Mouse (Mus musculus): Measurements from ENCODE around the gene Nktr. TPM values are rescaled to one million over a fixed set of nuclear protein-coding genes. Genes with fewer than 3 reads are reported as not detected.
A peak's percentile ranks its signal among the peaks of the same experiment; 100 is the strongest.

Gene Nktr
- polyA plus RNA-seq, 1 experiment from 2014 or later: 62.6 TPM

- no peaks in the 10 kb centered on the region for H3K36me3 ChIP-seq
- H3K4me1 ChIP-seq (replicated peaks): peaks cover 12% of the 10 kb centered on the region
- H3K27me3 ChIP-seq (replicated peaks): peaks cover 45% of the 10 kb centered on the region
- H3K4me3 ChIP-seq (replicated peaks): no peak overlapping the region
- 78% methylated on average over 10 of the region's 10 CpGs for whole genome bisulfite sequencing
- no peaks in the 10 kb centered on the region for H3K9me3 ChIP-seq
- H3K4me2 ChIP-seq (replicated peaks): no peak overlapping the region
- no peak overlapping the region for H3K27ac ChIP-seq
- no peak for ATAC-seq
- H3K9ac ChIP-seq: no peak overlapping the region
Observed at GRCm38 (mm10) chr9:121775951-121776350, 57.0 kb downstream of the Nktr start.

GRCm38 (mm10) chr9:121776511-121776910 lies 57.5 kb downstream of the Nktr start:
- Histone ChIP-seq H3K4me3 (replicated peaks) (no peak overlapping the region), H3K4me1 (replicated peaks) (peaks cover 12% of the 10 kb centered on the region), H3K27me3 (replicated peaks) (peaks cover 45% of the 10 kb centered on the region), H3K4me2 (replicated peaks) (no peak overlapping the region), H3K27ac (no peak overlapping the region), H3K9me3 (no peaks in the 10 kb centered on the region), H3K36me3 (no peaks in the 10 kb centered on the region), H3K9ac (no peak overlapping the region)
- WGBS: 80% methylated on average over 7 of the region's 7 CpGs
- no peak for ATAC-seq

GRCm38 (mm10) chr9:121777484-121778065 lies 58.6 kb downstream of the Nktr start, which contains the start of gene Klhl40:
Klhl40 (plus strand) TSS chr9:121777607.
- peaks cover 12% of the 10 kb centered on the region for H3K4me1 ChIP-seq (replicated peaks)
- H3K4me3 ChIP-seq (replicated peaks): peak within 1 kb of the TSS; percentile 35
- peaks cover 45% of the 10 kb centered on the region for H3K27me3 ChIP-seq (replicated peaks)
- peak within 1 kb of the TSS; percentile 20; the same call in 1 of the 2 replicates for H3K9ac ChIP-seq
- ATAC-seq: peak; percentile 63
- H3K9me3 ChIP-seq: no peaks in the 10 kb centered on the region
- peak within 1 kb of the TSS; percentile 74 for H3K4me2 ChIP-seq (replicated peaks)
- no peaks in the 10 kb centered on the region for H3K36me3 ChIP-seq
- 17% methylated on average over 30 of the region's 30 CpGs for WGBS
- H3K27ac ChIP-seq: no peak within 1 kb of the TSS

GRCm38 (mm10) chr9:121778066-121778624 lies 59.2 kb downstream of the Nktr start:
- Histone ChIP-seq H3K9me3 (no peaks in the 10 kb centered on the region), H3K36me3 (no peaks in the 10 kb centered on the region), H3K4me1 (replicated peaks) (peaks cover 12% of the 10 kb centered on the region), H3K27me3 (replicated peaks) (peaks cover 45% of the 10 kb centered on the region), H3K27ac (no peak overlapping the region), H3K4me3 (replicated peaks) (peak overlapping the region; percentile 35), H3K9ac (peak overlapping the region; percentile 20; the same call in 1 of the 2 replicates), H3K4me2 (replicated peaks) (peak overlapping the region; percentile 74)
- WGBS: 14% methylated on average over 54 of the region's 54 CpGs
- peak; percentile 41; the same call in 1 of the 2 replicates for ATAC-seq

- Histone ChIP-seq H3K4me2 (replicated peaks) (no peak overlapping the region), H3K4me1 (replicated peaks) (no peaks in the 10 kb centered on the region), H3K4me3 (replicated peaks) (no peak overlapping the region), H3K9ac (no peak overlapping the region), H3K9me3 (no peaks in the 10 kb centered on the region), H3K27ac (no peak overlapping the region), H3K27me3 (replicated peaks) (peaks cover 9% of the 10 kb centered on the region), H3K36me3 (no peaks in the 10 kb centered on the region)
- ATAC-seq: no peak
- WGBS: 89% methylated on average over 12 of the region's 12 CpGs
Observed at GRCm38 (mm10) chr9:121784801-121785200, 65.8 kb downstream of the Nktr start.

- H3K4me1 ChIP-seq (replicated peaks): no peaks in the 10 kb centered on the region
- H3K36me3 ChIP-seq: no peaks in the 10 kb centered on the region
- no peaks in the 10 kb centered on the region for H3K9me3 ChIP-seq
- no peak overlapping the region for H3K4me3 ChIP-seq (replicated peaks)
- H3K9ac ChIP-seq: no peak overlapping the region
- no peak overlapping the region for H3K4me2 ChIP-seq (replicated peaks)
- 81% methylated on average over 8 of the region's 8 CpGs for WGBS
- no peak overlapping the region for H3K27ac ChIP-seq
- no peak for ATAC-seq
- peaks cover 7% of the 10 kb centered on the region for H3K27me3 ChIP-seq (replicated peaks)
Observed at GRCm38 (mm10) chr9:121785261-121785660, 66.3 kb downstream of the Nktr start.

GRCm38 (mm10) chr9:121786359-121786758 lies 67.4 kb downstream of the Nktr start:
- H3K4me2 ChIP-seq (replicated peaks): no peak overlapping the region
- no peak for ATAC-seq
- no peaks in the 10 kb centered on the region; the same call in 1 of the 2 replicates for H3K27me3 ChIP-seq (replicated peaks)
- no peak overlapping the region for H3K27ac ChIP-seq
- H3K36me3 ChIP-seq: no peaks in the 10 kb centered on the region
- no peak overlapping the region for H3K9ac ChIP-seq
- H3K9me3 ChIP-seq: no peaks in the 10 kb centered on the region
- 70% methylated on average over 2 of the region's 2 CpGs for WGBS
- H3K4me3 ChIP-seq (replicated peaks): no peak overlapping the region
- peaks cover 3% of the 10 kb centered on the region for H3K4me1 ChIP-seq (replicated peaks)

- Histone ChIP-seq H3K4me2 (replicated peaks) (peak overlapping the region; percentile 6; the same call in 1 of the 2 replicates), H3K4me3 (replicated peaks) (no peak overlapping the region), H3K27ac (0 out of 2 replicates have a peak overlapping the region, but pooled peaks have one; percentile 3), H3K27me3 (replicated peaks) (no peaks in the 10 kb centered on the region; the same call in 1 of the 2 replicates), H3K36me3 (no peaks in the 10 kb centered on the region), H3K9ac (no peak overlapping the region), H3K4me1 (replicated peaks) (peaks cover 15% of the 10 kb centered on the region), H3K9me3 (no peaks in the 10 kb centered on the region)
- ATAC-seq: peak; percentile 76
- 9% methylated on average over 5 of the region's 5 CpGs for WGBS
Observed at GRCm38 (mm10) chr9:121791206-121791605, 72.2 kb downstream of the Nktr start.

GRCm38 (mm10) chr9:121791757-121792521 lies 73.0 kb downstream of the Nktr start, which contains the start of gene Hhatl:
Hhatl (minus strand) TSS chr9:121792507.
- Histone ChIP-seq H3K27ac (0 out of 2 replicates have a peak within 1 kb of the TSS, but pooled peaks have one; percentile 3), H3K4me1 (replicated peaks) (peaks cover 15% of the 10 kb centered on the region), H3K36me3 (no peaks in the 10 kb centered on the region), H3K4me2 (replicated peaks) (peak within 1 kb of the TSS; percentile 6; the same call in 1 of the 2 replicates), H3K9me3 (no peaks in the 10 kb centered on the region), H3K4me3 (replicated peaks) (no peak within 1 kb of the TSS), H3K27me3 (replicated peaks) (no peaks in the 10 kb centered on the region; the same call in 1 of the 2 replicates), H3K9ac (no peak within 1 kb of the TSS)
- WGBS: 46% methylated on average over 24 of the region's 24 CpGs
- peak; percentile 18; the same call in 1 of the 2 replicates for ATAC-seq

GRCm38 (mm10) chr9:121794972-121795539 lies 76.1 kb downstream of the Nktr start:
- ATAC-seq: no peak
- Histone ChIP-seq H3K4me2 (replicated peaks) (no peak overlapping the region), H3K9ac (no peak overlapping the region), H3K9me3 (no peaks in the 10 kb centered on the region), H3K27me3 (replicated peaks) (no peaks in the 10 kb centered on the region), H3K4me1 (replicated peaks) (peaks cover 27% of the 10 kb centered on the region), H3K36me3 (no peaks in the 10 kb centered on the region), H3K4me3 (replicated peaks) (no peak overlapping the region), H3K27ac (no peak overlapping the region)
- WGBS: 32% methylated on average over 1 of the region's 1 CpGs

- Histone ChIP-seq H3K4me3 (replicated peaks) (no peak overlapping the region), H3K9ac (no peak overlapping the region), H3K27me3 (replicated peaks) (no peaks in the 10 kb centered on the region)
Observed at GRCm38 (mm10) chr9:121797722-121798121, 78.8 kb downstream of the Nktr start.

More at GRCm38 (mm10) chr9:121797722-121798121, 78.8 kb downstream of the Nktr start:
- Histone ChIP-seq H3K36me3 (no peaks in the 10 kb centered on the region), H3K9me3 (no peaks in the 10 kb centered on the region), H3K27ac (no peak overlapping the region), H3K4me2 (replicated peaks) (peak overlapping the region; percentile 44; the same call in 1 of the 2 replicates), H3K4me1 (replicated peaks) (peaks cover 17% of the 10 kb centered on the region; the same call in 1 of the 2 replicates)
- WGBS: 14% methylated on average over 12 of the region's 12 CpGs
- peak; percentile 89 for ATAC-seq

Measured in intestine, embryonic 15.5 days (tissue).